Mouse (Mus musculus): ENCODE data around the gene Ccdc86.

The Ccdc86 gene

DNA sequence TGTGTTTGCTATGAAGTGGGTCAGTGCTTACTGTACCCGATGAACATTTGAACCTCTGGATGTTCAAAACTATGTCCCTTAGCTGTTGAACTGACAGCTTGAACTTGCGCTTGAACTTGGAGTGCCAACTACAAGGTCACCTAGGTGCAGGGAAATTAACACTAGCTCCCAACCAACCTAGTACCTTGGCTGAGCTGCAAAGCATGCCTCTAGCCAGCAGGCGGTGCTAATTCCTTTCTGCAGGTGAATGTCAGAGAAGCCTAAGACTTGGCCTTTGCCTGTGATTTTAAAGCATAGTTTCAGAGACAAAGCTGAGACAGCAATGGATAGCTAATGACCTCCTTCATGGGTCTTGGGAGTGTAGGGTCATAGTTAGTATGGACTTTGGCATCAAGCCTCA is 41.2 kb downstream of the Ccdc86 start:
- in situ Hi-C loops (cut with MboI, MseI) = no loop called here

DNA sequence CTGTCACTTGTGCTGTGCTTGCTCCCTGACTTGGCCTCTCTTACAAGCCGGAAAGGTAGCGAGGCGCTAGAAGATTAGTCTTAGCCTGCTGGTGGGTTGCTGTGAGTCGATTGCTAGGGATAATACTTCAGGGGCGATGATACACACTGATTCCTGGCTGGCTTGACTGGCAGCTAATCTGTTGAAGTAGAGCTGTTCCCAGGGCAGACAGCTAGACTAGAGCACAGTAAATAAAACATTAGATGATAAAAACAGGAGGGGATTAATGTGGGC is 43.4 kb downstream of the Ccdc86 start:
- in situ Hi-C loops (cut with MboI, MseI) = no loop called here

DNA sequence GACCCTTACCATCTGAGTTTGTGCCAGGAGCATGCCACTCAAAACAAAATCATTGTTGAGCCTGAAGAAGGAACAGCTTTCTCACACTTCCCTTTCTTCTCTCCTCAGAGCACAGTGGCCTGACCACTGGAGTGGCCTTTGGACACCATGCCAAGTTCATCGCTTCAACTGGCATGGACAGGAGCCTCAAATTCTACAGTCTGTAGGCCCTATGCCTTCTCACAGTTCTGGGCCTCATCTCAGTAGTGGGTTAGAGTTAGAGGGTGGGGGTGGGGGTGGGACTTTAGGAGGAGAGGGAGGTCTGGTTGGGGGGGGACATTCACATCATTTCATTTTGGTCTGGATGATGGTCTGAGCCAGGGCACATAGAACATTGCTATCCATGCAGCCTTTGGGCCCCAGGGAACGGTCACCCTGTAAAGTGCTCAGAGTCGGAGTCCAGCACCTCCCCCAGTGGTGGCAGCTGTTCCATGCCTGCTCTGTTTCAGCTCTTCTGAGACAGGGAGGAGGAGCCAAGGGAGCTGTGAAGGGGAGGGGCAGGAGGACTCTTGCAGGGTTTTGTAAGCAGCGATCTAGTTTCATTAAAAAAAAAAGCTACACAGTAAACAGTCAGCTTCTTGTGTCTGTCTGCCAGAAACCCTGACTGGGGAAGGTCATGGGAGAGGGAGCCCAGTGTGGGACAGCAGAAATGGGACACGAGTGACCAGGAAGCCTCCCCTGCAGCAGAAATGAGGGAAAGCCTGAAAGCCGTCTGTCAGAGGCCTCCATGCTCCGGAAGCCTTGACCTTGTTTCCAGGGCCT is 43.9 kb downstream of the Ccdc86 start:
- in situ Hi-C loops (cut with MboI, MseI) = no loop called here

DNA sequence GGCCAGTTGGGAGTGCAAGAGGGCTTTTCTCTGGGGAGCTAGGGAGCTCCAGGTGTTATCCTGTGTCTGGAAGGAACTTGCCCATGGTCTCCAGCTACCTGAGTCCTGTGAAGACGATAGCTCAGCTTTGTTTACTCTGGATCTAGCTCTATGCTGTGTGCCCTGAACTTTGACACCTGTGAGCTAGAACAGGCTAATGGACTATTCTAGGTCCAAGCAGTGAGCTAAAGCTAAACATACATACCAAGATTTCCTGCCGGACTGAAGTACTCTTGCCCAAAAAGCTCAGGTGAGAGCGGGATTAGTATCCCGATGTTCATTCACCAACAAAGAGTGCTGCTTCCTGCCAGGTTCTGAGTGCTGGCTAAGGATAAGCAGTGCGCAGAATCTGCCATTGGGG is 44.6 kb downstream of the Ccdc86 start:
- in situ Hi-C loops (cut with MboI, MseI) = no loop called here

DNA sequence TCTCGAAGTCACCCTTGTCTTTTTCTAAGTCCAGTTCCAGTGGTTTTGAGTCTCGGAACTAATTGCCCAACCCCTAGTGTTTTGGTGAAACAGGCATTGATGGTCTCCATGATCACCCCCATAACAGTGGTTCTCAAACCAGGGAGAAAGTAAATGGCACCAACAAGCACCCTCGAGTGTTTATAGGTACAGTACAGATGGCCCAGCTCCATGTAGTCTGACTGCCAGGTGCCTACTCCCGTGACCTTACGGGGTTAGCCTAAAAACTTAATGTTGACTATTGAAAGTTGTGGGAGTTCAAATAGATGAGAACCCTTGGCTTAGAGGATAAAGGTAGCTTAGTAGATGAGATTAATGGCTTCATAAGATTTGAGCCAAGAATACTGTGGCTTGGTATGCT is 48.0 kb downstream of the Ccdc86 start:
- in situ Hi-C loops (cut with MboI, MseI) = no loop called here

DNA sequence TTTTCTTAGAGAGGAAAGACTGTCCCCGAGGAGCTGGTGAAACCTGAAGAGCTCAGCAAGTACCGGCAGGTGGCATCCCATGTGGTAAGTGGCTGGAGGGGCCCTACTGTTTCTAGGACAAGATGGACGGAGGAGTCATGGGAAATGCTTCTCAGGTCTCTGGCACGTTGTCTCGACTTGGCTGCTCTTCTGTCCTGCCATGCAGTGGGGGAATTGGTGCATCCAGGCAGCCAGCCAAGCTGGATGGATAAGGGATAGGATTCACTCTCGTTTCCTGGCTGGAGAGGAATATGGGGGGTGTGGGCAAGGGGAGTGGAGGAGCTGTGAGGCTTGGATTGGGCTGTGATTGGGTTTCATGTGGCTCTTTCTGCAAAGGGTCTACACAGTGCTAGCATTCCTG is 48.8 kb downstream of the Ccdc86 start:
- in situ Hi-C loops (cut with MboI, MseI) = no loop called here

DNA sequence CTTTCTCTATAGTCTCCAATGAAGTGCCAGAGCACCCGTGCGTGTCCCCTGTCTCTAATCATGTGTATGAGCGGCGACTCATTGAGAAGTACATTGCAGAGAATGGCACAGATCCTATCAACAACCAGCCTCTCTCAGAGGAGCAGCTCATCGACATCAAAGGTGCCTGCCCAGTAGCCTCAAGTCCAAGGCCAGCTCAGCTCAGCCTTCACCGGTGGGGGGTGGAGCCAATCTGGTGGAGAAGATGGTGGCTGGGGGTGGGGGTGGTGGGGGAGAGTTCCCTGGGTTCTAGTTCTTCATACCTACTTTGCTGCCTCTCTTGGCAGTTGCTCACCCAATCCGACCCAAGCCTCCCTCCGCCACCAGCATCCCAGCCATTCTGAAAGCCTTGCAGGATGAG is 51.6 kb downstream of the Ccdc86 start:
- in situ Hi-C loops (cut with MboI, MseI) = no loop called here

DNA sequence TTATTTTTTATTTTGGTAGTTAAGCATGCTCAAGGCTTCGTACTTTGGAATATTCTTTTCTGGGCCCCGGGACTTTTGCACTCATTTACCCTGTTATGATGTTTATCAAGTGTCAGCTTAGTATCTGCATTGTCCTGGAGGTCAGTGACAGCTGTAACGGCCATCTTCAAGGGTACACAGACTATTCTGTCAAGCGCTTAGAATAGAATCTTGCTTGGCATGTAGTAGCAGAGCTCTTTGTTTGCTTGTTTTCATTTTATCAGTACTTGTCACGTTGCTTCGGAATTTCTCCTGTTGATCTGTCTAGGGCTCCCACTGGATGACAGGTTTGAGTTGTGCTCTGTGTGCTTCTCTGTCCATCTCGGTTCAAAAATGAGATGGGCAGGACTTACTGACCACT is 52.2 kb downstream of the Ccdc86 start:
- in situ Hi-C loops (cut with MboI, MseI) = no loop called here

DNA sequence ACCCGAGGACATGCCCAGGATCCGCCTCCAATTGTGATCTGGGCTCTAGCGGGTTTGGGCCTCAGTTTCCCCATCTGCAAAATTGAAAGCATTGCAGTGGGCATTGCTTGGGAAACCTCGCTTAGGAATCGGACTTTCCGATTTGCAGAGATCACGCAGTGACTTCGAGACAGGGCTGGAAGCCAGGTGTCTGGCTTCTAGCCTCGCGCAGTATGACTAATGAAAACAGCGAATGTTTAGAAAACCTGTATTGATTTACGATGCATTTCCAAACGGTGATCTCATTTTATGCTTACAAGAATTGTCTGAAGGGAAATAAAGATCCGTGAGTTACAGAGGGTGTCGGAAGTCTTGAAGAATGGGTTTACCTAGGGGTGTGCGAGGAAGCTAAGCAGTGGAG is 53.4 kb downstream of the Ccdc86 start:
- in situ Hi-C loops (cut with MboI, MseI) = no loop called here

DNA sequence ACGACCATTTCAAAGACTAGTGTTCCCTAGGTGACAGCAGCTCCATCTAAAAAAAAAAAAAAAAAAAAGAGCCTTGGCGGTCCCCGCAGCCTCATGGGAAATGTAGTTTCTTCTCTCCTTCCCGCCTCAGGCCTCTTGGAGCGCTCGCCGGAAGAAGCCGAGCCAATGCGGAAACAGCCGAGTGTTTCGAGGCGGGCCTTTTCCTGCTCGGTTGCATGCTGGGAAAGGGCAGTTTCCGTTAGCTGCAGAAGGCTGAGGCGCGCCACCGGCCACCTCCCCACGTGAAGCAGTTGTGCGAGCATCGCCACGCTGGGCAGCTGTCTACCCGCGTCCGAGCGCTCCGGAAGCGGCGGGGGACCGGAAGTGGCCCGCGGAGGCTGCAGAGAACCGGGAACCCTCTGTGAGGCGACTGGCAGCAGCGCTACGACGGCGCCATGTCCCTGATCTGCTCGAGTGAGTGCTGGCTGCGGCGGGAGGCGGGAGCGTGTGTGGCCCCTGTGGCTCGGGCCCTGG is 54.0 kb downstream of the Ccdc86 start, which contains the start of gene Prpf19:
Prpf19 (plus strand) TSS at position 216 of the 513 bp plus-strand sequence.
- in situ Hi-C loops (cut with MboI, MseI) = no loop called here

DNA sequence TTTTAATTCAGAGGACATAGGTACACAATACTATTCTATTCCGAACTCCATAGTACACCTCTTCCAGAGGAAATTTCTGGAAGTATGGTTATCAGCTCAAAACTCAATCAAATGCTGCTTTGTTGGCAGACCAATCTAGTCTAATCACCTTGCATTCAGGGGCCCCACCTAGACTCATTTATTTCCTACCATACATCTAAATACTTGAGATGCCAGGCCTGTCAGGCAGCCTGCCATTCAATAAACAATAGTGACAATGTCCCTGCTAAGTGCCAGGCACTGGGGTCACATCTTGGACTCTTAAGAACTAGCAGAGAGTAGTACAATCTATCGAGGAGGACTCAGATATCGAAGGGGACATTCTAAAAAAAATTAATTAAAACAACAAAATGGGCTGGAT is 56.9 kb downstream of the Ccdc86 start:
- in situ Hi-C loops (cut with MboI, MseI) = no loop called here

All from T-helper 1 cell (primary cell).